Mouse (Mus musculus): ENCODE measurements around the gene Tekt1. TPM values are rescaled to one million over a fixed set of nuclear protein-coding genes. Genes with fewer than 3 reads are reported as not detected.

Tekt1 gene
- polyA plus RNA-seq, 2 experiments = not detected

DNA sequence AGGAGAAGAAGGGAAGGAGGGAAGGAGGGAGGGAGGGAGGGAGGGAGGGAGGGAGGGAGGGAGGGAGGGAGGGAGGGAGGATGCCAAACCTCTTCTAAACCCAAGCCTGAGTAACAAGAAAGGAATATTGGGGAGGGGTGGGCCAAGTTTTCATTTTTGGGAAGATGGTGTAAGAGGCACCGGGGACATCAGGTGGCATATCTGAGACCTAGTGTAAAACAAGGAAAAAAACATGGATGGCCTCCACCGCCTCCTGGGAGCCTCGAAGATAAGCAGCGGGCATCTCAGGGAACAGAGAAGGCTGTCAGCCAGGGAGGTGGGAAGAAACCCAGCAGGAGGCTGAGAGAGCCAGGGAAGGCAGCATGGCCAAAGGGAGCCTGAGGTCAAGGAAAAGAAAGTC, 43.3 kb upstream of the Tekt1 start:
- H3K27ac ChIP-seq = no peak overlapping the region
- TF ChIP-seq EP300 (IDR thresholded peaks at IDR 0.05; ENCODE audit: low read depth) (no peak), CTCF (IDR thresholded peaks at IDR 0.05; ENCODE audit: low read depth) (no peak)
- ATAC-seq (ENCODE audit: insufficient read depth) (no peak), DNase-seq (ENCODE audit: low read depth in 3 of 3, low spot score in 3 of 3) (no peak)
- no peaks in the 10 kb centered on the region for H3K27me3 ChIP-seq (ENCODE audit: control insufficient read depth, insufficient read depth, low read length)
- H3K36me3 ChIP-seq (replicated peaks; ENCODE audit: control insufficient read depth, insufficient read depth, low read depth) = no peaks in the 10 kb centered on the region
- peaks cover 0 to 12% of the 10 kb centered on the region in 2 experiments; a peak in 2 of 4 replicates for H3K4me1 ChIP-seq (replicated peaks; ENCODE audit: control insufficient read depth in 2 of 2, insufficient read depth in 2 of 2, low read length in 1 of 2)
- no peak overlapping the region for H3K4me3 ChIP-seq (ENCODE audit: insufficient read depth in 1 of 2, low read depth in 2 of 2, low read length in 2 of 2)
- 63% methylated on average over 4 of the region's 4 CpGs for WGBS (ENCODE audit: insufficient replicate concordance)
- H3K9ac ChIP-seq (replicated peaks) = no peak overlapping the region
- no peaks in the 10 kb centered on the region for H3K9me3 ChIP-seq (ENCODE audit: control insufficient read depth, low read length)
- no peak overlapping the region for H3K4me2 ChIP-seq (ENCODE audit: low read depth)

DNA sequence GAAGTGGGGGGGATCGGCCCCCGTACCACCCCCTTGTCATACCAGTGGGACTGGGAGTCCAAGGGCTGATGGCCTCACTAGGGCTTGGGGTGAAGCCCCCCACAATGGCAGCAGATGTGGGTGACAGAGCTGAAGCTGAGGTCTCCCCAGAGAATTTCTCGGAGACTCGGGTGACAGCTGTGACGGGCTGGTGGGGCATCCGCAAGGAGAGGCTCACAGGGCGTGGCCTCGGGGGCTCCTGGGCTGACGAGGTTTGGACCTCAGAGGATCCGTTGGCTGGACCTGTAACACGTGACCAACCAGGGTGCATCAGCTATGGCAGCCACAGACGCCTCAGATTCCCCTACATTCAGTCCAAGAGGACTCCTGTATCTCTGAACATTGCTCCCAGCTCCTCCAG, 40.7 kb upstream of the Tekt1 start:
- Histone ChIP-seq H3K36me3 (replicated peaks; ENCODE audit: control insufficient read depth, insufficient read depth, low read depth) (no peaks in the 10 kb centered on the region), H3K27me3 (ENCODE audit: control insufficient read depth, insufficient read depth, low read length) (no peaks in the 10 kb centered on the region), H3K9ac (replicated peaks) (no peak overlapping the region), H3K4me1 (replicated peaks; ENCODE audit: control insufficient read depth in 2 of 2, insufficient read depth in 2 of 2, low read length in 1 of 2) (peaks cover 0 to 10% of the 10 kb centered on the region in 2 experiments; a peak in 2 of 4 replicates), H3K4me2 (ENCODE audit: low read depth) (no peak overlapping the region), H3K9me3 (ENCODE audit: control insufficient read depth, low read length) (no peaks in the 10 kb centered on the region), H3K4me3 (ENCODE audit: insufficient read depth in 1 of 2, low read depth in 2 of 2, low read length in 2 of 2) (no peak overlapping the region), H3K27ac (no peak overlapping the region)
- WGBS (ENCODE audit: insufficient replicate concordance) = 70% methylated on average over 12 of the region's 12 CpGs
- DNase-seq (ENCODE audit: low read depth in 3 of 3, low spot score in 3 of 3) (no peak), ATAC-seq (ENCODE audit: insufficient read depth) (no peak)
- TF ChIP-seq EP300 (IDR thresholded peaks at IDR 0.05; ENCODE audit: low read depth) (no peak), CTCF (IDR thresholded peaks at IDR 0.05; ENCODE audit: low read depth) (no peak)

DNA sequence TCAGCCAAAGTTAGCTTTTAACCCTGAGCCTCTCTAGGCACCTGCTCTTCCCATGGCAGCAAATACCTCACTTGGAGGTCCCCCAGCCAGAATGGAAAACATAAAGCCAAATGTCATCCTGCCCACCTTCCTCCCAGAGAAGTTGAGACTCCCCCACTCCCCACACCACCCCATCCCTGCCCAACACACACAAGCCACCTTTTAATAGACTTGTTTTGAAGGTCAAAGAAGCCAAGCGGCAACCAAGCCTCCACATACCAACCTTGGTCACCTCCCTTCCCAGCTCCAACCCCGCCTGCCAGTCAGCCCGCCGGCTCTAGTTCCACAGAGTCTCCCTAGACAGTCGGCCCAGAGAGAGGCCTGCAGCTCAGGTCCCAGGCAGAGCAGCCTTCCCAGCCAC, 39.8 kb upstream of the Tekt1 start:
- H3K27me3 ChIP-seq (ENCODE audit: control insufficient read depth, insufficient read depth, low read length) = no peaks in the 10 kb centered on the region
- H3K4me3 ChIP-seq (ENCODE audit: insufficient read depth in 1 of 2, low read depth in 2 of 2, low read length in 2 of 2) = no peak overlapping the region
- TF ChIP-seq CTCF (IDR thresholded peaks at IDR 0.05; ENCODE audit: low read depth) (no peak), EP300 (IDR thresholded peaks at IDR 0.05; ENCODE audit: low read depth) (no peak)
- no peak overlapping the region for H3K4me2 ChIP-seq (ENCODE audit: low read depth)
- WGBS (ENCODE audit: insufficient replicate concordance) = 65% methylated on average over 5 of the region's 5 CpGs
- no peaks in the 10 kb centered on the region for H3K36me3 ChIP-seq (replicated peaks; ENCODE audit: control insufficient read depth, insufficient read depth, low read depth)
- H3K9me3 ChIP-seq (ENCODE audit: control insufficient read depth, low read length) = no peaks in the 10 kb centered on the region
- ATAC-seq (ENCODE audit: insufficient read depth) (no peak), DNase-seq (ENCODE audit: low read depth in 3 of 3, low spot score in 3 of 3) (no peak)
- no peak overlapping the region for H3K9ac ChIP-seq (replicated peaks)
- H3K27ac ChIP-seq = no peak overlapping the region
- H3K4me1 ChIP-seq (replicated peaks; ENCODE audit: control insufficient read depth in 2 of 2, insufficient read depth in 2 of 2, low read length in 1 of 2) = peaks cover 0 to 3% of the 10 kb centered on the region in 2 experiments; a peak in 1 of 4 replicates

DNA sequence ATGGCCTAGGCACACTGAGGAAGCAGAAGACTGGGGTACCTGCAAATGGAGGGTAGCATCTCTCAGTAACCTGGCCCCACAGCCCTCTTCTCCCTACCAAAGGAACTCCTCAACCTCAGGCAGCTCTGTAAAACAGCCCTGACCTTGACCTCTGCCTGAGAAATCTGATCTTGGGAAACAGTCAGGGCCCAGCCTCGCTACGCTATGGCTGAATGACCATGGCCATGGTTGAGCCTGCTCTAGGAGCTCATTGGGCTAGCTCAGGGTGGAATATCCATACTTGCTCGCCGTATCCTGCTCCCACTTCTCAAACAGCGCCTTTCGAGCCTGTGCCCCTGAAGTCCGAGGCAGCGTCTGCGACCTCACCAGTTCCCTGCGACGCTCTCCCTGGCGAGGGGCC, 38.8 kb upstream of the Tekt1 start:
- Histone ChIP-seq H3K9me3 (ENCODE audit: control insufficient read depth, low read length) (no peaks in the 10 kb centered on the region), H3K27ac (no peak overlapping the region), H3K36me3 (replicated peaks; ENCODE audit: control insufficient read depth, insufficient read depth, low read depth) (no peaks in the 10 kb centered on the region), H3K27me3 (ENCODE audit: control insufficient read depth, insufficient read depth, low read length) (no peaks in the 10 kb centered on the region), H3K4me1 (replicated peaks; ENCODE audit: control insufficient read depth in 2 of 2, insufficient read depth in 2 of 2, low read length in 1 of 2) (no peaks in the 10 kb centered on the region), H3K9ac (replicated peaks) (no peak overlapping the region), H3K4me2 (ENCODE audit: low read depth) (no peak overlapping the region), H3K4me3 (ENCODE audit: insufficient read depth in 1 of 2, low read depth in 2 of 2, low read length in 2 of 2) (no peak overlapping the region)
- TF ChIP-seq EP300 (IDR thresholded peaks at IDR 0.05; ENCODE audit: low read depth) (no peak), CTCF (IDR thresholded peaks at IDR 0.05; ENCODE audit: low read depth) (no peak)
- no peak for ATAC-seq (ENCODE audit: insufficient read depth)
- WGBS (ENCODE audit: insufficient replicate concordance) = 78% methylated on average over 12 of the region's 12 CpGs
- no peak for DNase-seq (ENCODE audit: low read depth in 3 of 3, low spot score in 3 of 3)

DNA sequence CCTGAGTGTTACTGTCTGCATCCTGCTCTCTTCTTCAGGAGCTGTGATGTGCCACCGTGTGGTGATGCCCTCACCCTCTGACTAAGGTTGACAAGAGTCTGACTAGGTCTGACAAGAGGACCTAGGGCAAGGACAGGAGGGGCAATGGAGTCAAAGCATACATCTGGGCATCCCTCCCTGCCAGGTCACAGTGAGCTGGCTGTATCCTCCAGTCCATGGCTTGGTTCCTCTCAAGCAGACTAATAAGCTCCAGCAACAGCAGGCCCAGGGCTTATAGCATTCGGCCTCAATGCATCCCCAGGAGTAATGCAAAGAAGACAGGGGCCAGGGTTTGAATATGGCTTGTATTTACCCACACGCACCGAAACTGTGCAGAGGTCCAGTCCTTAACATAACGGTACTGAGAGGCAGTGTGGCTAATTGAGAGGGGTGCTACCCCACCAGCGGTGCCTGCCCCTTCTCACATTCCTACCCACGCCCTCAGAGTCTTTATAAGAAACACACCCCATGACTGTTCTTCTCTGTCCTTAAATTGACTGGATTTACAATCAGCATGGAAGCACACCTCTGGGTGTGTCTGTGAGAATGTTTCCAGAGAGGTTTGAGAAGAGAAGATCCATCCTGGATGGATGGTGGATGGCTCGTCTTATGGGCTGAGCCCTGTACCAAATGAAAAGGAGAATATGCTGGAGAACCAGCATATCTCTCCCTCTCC, 35.7 kb upstream of the Tekt1 start:
- Histone ChIP-seq H3K4me2 (ENCODE audit: low read depth) (no peak overlapping the region), H3K27ac (no peak overlapping the region), H3K9me3 (ENCODE audit: control insufficient read depth, low read length) (no peaks in the 10 kb centered on the region), H3K4me1 (replicated peaks; ENCODE audit: control insufficient read depth in 2 of 2, insufficient read depth in 2 of 2, low read length in 1 of 2) (0 out of 4 replicates have a peak, but pooled peaks cover 0 to 2% of the 10 kb centered on the region in 2 experiments), H3K27me3 (ENCODE audit: control insufficient read depth, insufficient read depth, low read length) (no peaks in the 10 kb centered on the region), H3K4me3 (ENCODE audit: insufficient read depth in 1 of 2, low read depth in 2 of 2, low read length in 2 of 2) (no peak overlapping the region), H3K9ac (replicated peaks) (no peak overlapping the region), H3K36me3 (replicated peaks; ENCODE audit: control insufficient read depth, insufficient read depth, low read depth) (no peaks in the 10 kb centered on the region)
- TF ChIP-seq EP300 (IDR thresholded peaks at IDR 0.05; ENCODE audit: low read depth) = no peak
- TF ChIP-seq CTCF (IDR thresholded peaks at IDR 0.05; ENCODE audit: low read depth) = no peak
- DNase-seq (ENCODE audit: low read depth in 3 of 3, low spot score in 3 of 3) = no peak
- 61% methylated on average over 8 of the region's 8 CpGs for WGBS (ENCODE audit: insufficient replicate concordance)
- no peak for ATAC-seq (ENCODE audit: insufficient read depth)

Measured in liver, embryonic 14.5 days (tissue).